Mouse (Mus musculus): ENCODE results near the gene Pdxk. TPM values are rescaled to one million over a fixed set of nuclear protein-coding genes. Genes with fewer than 3 reads are reported as not detected.
"Not testable (repeated sequence)": the region's sequence is repeated elsewhere in the genome, so short reads cannot be mapped to it uniquely, and the experiment has no call there.

Gene Pdxk
- 10 to 100 TPM; 65.2 to 67.6 TPM for total RNA-seq (2021)

DNA sequence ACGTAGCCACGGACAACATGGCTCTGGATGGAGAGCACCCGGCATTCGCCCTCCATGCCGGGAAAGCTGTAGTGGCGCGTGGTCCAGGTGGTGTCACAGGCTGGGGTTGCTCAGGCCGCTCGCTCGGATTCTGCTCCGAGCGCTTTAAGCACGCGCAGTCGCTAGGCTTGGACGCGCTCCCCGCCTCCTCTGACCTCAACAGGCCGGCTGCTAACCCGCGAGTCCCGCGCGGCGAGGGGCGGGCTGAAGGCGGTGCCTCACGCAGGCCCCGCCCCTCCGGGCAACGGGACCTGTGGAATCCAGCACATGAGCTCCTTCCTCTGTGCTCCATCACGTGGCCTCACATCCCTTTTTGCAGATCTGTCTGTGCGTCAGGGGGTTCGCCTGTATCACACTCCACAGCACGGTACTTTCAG lies at the start of gene Pdxk:
Pdxk (minus strand) TSS at position 184 of the 416 bp plus-strand sequence.
- peak; percentile 90 to 96 for DNase-seq (ENCODE audit: extremely low spot score in 1 of 2, low spot score in 2 of 2)
- intact Hi-C loops (cut with DNase I) = no loop called here

DNA sequence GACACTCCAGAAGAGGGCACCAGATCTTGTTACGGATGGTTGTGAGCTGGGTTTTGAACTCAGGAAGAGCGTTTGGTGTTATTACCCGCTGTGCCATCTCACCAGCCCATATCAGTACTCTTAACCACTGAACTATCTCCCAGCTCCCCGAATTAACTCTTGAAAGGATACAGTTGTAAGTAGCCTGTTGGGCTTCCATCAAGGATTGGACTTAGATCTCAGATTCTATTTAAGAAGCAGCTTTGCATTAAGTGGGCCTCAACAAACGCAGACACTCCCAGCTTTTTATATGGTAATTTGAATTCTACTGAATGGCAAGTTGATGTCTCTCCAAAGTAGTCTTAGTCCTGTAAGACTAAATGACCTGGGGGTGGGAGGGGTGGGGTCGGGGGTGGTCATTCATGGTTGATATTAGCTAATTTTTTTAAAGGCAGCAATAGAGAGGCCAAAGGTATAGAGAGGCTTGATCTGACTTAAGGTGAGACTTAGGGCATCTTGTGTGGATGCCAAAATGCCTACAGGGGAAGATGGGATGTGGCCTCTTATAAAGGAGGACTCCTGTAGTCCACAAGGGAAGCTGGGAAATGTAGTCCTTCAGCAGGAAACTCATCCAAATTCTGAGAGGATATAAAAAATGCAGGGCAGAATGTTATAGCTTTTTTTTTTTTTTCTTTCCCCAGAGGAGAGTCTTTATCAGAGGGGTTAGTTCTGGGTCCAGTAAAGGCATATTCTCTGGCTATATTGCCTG lies 38.4 kb upstream of the Pdxk start:
- intact Hi-C loops (cut with DNase I) = no loop called here
- no peak for DNase-seq (ENCODE audit: extremely low spot score in 1 of 2, low spot score in 2 of 2)

DNA sequence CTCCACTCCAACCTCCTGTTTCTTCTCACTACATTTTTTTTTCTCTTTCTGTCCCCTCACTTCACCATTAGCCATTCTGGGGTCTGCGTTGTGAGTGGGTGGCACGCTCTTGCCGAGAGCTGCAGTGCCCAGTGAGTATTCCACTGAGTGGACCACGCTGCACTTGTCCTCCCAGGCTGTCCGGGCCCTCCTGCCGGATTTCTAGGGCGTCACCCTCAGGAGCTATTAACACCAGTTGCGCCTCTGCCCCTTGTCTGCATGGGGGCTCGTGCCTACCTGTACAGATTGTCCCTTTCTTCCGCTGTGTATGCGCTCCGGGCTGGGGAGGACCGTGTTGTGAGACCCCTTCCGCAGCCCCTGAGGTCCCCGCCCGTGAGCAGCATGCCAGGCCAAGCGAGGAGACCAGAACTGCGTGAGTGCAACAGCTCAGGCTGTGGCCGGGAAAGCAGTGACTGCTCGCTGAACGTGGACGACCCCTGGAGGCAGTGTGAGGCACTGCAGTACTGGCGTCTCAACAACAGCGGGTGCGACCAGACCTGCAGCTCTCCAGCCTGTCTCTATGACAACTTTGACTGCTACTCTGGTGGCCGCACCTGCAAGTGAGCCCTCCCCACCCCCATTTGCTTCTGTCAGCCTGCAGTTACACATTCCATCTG lies 22.8 kb upstream of the Pdxk start:
- intact Hi-C loops (cut with DNase I) = no loop called here
- DNase-seq (ENCODE audit: extremely low spot score in 1 of 2, low spot score in 2 of 2) = peak; percentile 63 to 87

DNA sequence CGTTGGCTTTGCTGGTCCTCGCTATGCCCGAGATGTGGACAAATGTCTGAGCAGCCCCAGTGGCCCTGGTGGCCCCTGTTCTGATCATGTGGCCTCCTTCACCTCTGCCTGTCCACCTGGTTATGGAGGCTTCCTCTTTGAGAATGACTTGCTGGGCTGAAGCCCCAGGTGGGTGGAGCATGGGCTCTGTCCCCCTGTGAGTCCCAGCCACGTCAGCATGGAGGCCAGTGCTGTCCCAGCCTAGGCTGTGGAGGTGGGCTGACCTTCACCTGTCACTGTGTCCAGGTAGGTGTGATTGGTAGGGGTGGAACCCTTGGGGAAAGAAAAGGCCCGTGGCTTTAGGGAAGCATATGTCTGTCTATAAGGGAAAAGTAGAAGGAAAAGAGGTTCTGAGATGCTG lies 22.1 kb upstream of the Pdxk start:
- no peak for DNase-seq (ENCODE audit: extremely low spot score in 1 of 2, low spot score in 2 of 2)
- intact Hi-C loops (cut with DNase I) = no loop called here

DNA sequence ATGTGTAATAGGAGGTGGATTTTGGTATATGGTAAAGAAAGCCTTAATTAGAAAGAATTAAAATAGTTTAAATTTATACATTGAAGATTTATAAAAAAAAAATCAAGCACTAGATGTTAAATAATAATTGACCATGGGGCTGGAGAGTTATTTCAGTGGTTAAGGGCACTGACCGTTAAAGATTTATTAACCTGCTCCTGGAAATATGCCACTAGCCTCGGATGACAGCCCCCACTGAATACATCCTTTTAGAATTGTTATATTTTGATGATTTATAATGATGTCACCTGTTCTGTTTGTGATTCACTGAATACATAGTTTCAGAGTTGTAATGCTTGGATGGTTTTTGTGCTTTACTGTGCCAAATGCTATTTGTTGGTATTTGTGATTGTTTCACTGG lies 20.6 kb upstream of the Pdxk start:
- DNase-seq (ENCODE audit: extremely low spot score in 1 of 2, low spot score in 2 of 2); intact Hi-C loops (cut with DNase I): not testable (repeated sequence)

DNA sequence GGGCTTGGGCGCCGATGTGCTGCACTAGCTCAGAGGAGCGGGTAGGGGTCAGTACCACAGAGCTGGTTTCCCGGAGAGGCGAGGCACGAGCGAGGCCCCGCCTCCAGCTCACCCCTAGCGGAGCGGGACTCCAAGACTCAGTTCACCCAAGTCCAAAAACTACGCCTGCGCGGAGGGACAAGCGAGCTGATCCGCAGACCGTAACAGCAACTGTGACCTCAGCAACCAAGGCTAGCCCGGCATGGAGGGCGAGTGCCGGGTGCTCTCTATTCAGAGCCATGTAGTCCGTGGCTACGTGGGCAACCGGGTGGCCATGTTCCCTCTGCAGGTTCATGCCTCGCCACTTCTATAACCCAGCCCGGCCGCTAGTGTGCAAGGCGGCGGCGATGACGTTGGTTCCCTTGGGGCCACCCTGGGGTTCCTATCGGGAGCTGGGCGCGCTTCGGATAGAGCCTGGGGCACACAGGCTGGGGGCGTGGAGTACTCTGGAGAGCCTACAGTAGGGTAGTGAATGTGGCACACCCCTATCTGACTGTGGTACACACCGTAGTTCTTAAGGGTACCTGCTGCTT lies 17.2 kb upstream of the Pdxk start:
- peak in 1 of 2 experiments; percentile 70 for DNase-seq (ENCODE audit: extremely low spot score in 1 of 2, low spot score in 2 of 2)
- intact Hi-C loops (cut with DNase I) = no loop called here

DNA sequence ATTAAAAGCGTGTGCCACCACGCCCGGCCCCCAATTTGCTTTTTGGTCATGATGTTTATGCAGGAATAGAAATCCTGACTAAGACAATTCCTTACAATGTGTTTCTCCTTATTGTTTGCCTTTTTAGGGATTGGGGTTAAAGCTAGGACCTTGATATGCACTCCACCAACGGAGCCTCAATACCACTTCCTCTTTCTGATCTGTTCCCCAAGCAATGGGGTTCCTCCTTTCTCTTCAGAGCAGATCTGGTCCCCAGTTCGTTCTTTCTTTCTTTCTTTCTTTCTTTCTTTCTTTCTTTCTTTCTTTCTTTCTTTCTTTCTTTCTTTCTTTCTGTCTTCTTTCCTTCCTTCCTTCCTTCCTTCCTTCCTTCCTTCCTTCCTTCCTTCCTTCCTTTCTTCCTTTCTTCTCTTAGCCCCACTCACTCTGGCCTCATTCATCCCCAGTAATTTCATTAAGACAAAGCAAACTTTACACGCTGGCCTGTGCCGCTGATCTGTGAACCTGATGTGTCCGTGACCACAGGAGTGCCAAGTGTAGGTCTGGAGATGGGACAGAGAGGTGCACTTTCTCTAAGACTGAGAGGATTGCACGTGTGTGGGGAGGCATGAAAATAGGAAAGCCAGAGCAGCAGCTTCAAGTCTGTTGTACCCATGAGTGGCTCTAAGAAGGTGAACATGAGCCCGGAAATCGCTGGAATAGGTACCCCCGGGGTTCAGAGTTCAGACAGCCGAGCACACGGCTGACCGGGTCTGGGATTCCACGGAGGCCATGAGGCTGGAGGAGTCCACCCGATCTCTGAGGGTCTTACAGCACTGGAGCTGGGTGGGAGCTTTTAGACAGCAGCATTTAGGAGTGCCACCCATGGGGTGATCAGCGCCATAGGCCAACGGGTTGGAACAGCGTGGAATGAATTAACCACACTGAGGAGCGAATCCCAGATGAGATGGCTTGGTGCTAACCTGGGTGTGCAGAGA lies 16.5 kb upstream of the Pdxk start:
- DNase-seq (ENCODE audit: extremely low spot score in 1 of 2, low spot score in 2 of 2) = no peak
- intact Hi-C loops (cut with DNase I) = no loop called here

DNA sequence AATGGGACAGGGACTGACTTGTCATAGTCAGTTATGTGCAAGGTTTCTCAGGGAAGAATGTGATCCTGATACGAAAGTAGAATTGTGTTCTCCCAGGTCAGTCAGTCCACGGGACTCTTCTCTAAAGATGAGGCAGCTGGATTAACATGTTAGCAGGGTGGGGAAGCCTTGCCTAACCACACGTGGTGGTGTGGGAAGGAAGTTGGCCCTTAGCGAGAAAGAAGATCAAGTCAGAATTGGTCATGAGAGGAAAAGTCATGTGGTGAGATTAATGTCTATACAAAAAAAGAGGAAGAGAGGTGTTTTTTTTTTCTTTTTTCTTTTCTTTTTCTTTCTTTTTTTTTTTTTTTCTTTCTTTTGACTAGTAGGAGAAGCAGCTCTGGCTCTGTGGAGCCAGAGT lies 12.0 kb upstream of the Pdxk start:
- DNase-seq (ENCODE audit: extremely low spot score in 1 of 2, low spot score in 2 of 2) = no peak
- intact Hi-C loops (cut with DNase I) = no loop called here

DNA sequence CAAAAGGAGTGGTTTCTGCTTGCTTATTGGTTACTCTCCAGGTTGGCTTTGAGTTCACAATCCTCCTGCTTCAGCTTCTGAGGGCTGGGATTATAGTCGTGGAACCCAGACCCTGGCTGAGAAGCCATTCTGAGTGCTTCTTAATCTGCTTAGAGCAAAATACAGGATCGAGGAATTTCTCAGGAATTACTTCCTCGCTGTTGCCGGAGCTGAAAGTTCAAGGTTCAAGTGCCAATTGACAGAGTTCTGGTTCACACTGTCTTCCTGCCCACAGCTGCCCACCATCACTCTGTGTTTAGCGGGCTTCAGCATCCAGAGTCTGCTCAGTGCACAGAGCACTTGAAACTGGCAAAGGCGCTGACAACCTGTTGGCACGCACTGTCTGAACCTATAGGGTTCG lies 10.0 kb upstream of the Pdxk start:
- intact Hi-C loops (cut with DNase I) = no loop called here
- no peak for DNase-seq (ENCODE audit: extremely low spot score in 1 of 2, low spot score in 2 of 2)

DNA sequence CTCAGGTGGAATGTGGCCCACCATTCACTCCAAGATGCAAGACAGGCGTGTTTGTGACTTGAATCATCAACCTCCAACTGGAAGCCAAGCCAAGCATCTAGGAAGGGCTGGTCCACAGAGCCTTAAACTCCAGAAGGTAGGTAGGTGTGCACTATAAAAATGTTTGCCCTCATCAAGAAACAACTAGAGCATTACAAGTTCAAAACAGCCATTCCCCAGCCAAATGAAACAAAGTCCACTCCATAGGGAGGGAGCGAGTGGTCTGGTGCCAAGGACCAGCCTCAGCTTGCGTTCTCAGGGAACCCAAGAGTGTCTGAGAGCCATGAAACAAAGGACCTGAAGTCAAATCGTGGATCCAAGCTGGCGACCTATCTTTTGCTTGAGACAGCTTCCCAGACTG lies 8.7 kb upstream of the Pdxk start:
- intact Hi-C loops (cut with DNase I) = no loop called here
- DNase-seq (ENCODE audit: extremely low spot score in 1 of 2, low spot score in 2 of 2) = no peak

DNA sequence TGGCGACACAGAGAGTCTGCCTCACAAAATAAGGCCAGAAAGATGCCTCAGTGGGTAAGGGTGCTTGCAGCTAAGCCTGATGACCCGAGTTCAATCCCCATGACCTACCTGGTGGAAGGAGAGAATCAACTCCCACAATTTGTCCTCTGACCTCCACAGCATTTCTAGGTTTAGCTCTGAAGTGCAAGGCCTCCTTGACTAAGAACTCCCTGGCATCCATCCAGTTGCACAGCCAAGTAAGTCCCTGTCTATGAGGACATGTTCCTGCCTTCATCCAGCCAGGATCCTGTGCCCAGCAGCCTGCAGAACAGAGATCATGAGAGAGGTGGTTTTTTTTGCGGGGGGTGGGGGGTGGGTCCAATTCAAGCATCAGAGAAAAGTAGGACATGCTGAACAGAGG lies 7.3 kb upstream of the Pdxk start:
- intact Hi-C loops (cut with DNase I) = no loop called here
- no peak for DNase-seq (ENCODE audit: extremely low spot score in 1 of 2, low spot score in 2 of 2)

DNA sequence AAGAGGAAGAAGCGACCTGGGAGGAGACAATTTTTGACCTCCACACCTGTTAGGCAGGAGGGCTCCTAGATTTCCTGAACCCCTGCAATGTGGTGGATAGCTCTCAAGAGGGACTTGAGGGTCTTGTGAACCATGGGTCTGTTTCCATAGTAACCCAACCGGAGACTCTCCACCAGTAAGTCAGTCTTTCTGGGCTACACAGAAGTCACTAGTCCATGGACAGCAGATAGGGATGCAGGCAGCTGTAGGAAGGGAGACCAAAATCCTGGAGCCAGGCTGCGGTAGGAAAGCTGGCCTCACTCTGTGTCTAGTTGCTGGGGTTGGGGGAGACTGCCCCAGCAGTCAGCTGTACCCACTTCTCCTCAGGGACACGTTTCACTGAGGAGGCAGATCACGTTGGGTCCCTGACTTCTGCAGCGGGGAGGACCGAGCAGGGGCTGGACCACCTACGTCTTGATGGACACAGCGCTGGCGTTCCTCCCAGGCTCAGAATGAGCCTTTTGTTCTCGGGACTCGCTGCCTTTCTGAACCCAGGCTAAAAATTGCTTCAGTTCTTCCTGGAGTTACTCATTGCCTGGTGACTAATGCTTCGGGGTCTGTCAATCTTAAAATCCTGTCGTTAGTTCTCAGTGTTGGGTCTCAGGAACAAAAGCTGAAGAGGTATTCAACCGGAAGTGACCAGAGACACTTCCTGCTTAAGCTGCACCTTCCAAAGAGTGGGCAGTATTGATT lies 6.0 kb upstream of the Pdxk start:
- DNase-seq (ENCODE audit: extremely low spot score in 1 of 2, low spot score in 2 of 2) = peak in 1 of 2 experiments; percentile 70
- intact Hi-C loops (cut with DNase I) = no loop called here

DNA sequence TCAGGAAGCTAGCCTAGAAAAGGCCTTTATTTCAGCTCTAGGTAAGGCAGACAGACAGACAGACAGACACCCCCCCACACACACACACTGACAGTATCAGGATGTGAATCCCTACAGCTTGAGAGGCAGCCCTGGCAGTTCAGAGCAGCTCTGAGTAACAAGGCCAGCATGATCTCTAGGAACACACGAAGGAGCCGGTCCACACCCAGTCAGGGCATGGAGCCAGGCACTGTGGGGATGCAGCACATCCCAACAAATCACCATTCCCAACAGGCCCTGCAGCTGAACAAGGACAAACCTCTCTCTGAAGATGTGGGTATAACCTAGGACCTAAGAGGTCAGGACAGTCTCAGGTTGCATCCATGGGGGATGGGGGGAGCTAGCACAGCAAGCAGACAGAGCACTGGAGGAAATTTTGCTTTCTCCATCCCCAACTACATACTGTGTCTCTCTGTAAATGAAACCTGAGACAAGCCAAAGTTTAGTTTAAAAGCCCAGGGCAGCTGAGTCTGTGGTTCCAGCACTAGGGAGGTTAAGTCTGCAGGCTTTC lies 3.1 kb upstream of the Pdxk start:
- intact Hi-C loops (cut with DNase I) = no loop called here
- DNase-seq (ENCODE audit: extremely low spot score in 1 of 2, low spot score in 2 of 2) = peak in 1 of 2 experiments; percentile 87

DNA sequence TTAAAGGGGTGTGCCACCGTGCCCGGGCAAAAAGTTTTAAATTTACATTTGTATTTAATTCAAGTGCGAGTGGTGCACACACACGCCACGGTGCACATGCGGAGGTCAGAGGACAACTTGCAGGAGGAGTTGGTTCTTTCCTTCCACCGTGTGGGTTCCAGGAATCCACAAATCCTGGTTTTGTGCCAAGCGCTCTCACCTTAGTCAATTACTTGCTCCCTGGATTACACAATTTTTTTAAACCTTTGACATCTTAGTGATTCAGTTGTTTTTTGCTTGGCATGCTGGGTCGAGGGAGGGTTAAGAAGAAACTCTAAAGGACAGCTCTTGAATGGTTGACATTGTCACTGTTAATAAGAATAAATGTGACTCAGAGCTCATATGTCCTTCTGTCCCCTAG lies 1.9 kb upstream of the Pdxk start:
- intact Hi-C loops (cut with DNase I) = no loop called here
- no peak for DNase-seq (ENCODE audit: extremely low spot score in 1 of 2, low spot score in 2 of 2)

DNA sequence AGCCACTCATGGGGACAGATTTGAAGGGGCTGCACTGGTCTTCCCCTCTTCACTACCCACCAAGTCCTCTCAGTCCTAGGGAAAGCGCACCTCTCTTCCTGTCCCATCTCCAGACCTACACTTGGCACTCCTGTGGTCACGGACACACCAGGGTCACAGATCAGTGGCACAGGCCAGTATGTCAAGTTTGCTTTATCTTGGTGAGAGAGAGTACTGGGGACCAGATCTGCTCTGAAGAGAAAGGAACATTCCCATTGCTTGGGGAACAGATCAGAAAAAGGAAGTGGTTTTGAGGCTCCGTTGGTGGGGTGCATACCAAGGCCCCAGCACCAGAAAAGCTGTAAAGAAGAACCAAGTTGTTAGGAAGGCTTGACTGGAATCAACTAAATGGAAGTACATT lies 697 bp upstream of the Pdxk start:
- intact Hi-C loops (cut with DNase I) = no loop called here
- no peak for DNase-seq (ENCODE audit: extremely low spot score in 1 of 2, low spot score in 2 of 2)

DNA sequence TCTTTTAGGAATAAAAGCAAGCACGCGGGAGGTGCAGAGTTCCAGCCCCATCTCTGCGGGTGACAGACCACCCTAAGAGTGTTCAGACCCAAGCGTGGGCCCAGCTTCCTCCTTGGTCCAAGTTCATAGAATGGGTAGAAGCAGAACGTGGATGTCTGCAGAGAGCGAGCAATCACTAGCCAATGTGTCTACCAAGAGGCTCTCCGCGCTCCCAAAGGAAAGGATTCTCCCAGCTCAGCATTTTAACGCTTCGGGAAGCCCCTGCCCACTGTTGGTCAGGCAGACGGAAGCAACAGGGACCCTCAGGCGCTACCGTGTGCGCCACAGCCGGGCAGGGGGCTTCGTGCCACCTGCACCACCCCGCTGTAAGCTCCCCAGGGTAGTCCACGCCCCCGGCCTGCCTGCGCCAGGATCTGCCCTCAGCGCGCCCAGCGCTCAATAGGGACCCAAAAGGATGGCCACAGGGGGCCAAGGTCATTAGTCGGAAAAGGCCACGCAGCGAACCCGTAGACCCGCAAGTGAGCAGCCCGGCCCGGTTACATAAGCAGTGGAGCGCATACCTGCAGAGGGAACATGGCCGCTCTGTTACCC lies 479 bp downstream of the Pdxk start:
- intact Hi-C loops (cut with DNase I) = no loop called here
- DNase-seq (ENCODE audit: extremely low spot score in 1 of 2, low spot score in 2 of 2) = no peak

DNA sequence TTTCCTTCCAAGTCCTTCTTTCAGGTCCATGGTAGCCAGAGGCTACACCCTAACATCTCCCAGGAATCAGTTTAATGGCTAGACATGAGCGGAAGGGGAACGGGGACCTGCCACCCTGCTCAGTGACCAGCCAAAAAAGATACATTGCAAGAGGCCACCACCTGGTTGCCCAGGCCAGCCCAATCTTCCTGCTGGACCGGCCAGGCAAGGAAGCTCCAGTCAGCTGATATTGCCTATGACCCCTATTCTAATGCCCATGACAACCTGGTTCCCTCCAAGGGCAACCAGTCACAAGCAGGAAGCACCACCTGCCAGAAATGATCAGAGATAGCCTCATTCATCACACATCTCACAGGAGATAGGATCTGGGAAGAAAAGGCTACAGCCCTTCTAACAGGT lies 1.0 kb downstream of the Pdxk start:
- intact Hi-C loops (cut with DNase I) = no loop called here
- DNase-seq (ENCODE audit: extremely low spot score in 1 of 2, low spot score in 2 of 2) = no peak
